Mouse (Mus musculus) midbrain, postnatal 0 days (tissue): ENCODE data around the gene Zfp30. TPM values are rescaled to one million over a fixed set of nuclear protein-coding genes. Genes with fewer than 3 reads are reported as not detected.
A peak's percentile ranks its signal among the peaks of the same experiment; 100 is the strongest.

ENCODE experiments used
- ATAC-seq: fragments of 200-750 bp; cut with Nextera tagmentation; 2 replicates; pipeline ENCODE4 v1.8.0; 2017; ENCODE audit warnings: moderate number of reproducible peaks, mild to moderate bottlenecking, moderate TSS enrichment, moderate library complexity; ENCODE audit not compliant: low FRiP score
- DNase-seq: peaks from one replicate; pipeline ENCODE4 v3.0.0-alpha.2; 2015; ENCODE audit warnings: low spot score
- H3K27ac ChIP-seq: fragments of 300-500 bp; sonication (generic); 2 replicates; pipeline ENCODE4 v1.5.1; 2014; ENCODE audit warnings: low read depth, mild to moderate bottlenecking, low read length, mixed read lengths
- H3K27me3 ChIP-seq: fragments of 300-500 bp; sonication (generic); 2 replicates; pipeline ENCODE4 v1.6.1; 2014; ENCODE audit warnings: low read length, control low read depth, mixed read lengths; ENCODE audit not compliant: insufficient read depth
- H3K36me3 ChIP-seq: fragments of 300-500 bp; sonication (generic); 2 replicates; pipeline ENCODE4 v1.6.1; 2014; ENCODE audit warnings: low read length, control low read depth, mixed read lengths; ENCODE audit not compliant: insufficient read depth
- H3K4me1 ChIP-seq: fragments of 300-500 bp; sonication (generic); 2 replicates; pipeline ENCODE4 v1.6.1; 2014; ENCODE audit warnings: mild to moderate bottlenecking, control low read depth, antibody characterized with exemption, low read length, mixed read lengths; ENCODE audit not compliant: insufficient read depth
- H3K4me2 ChIP-seq: fragments of 300-500 bp; sonication (generic); 2 replicates; pipeline ENCODE4 v1.6.1; 2014; ENCODE audit warnings: low read depth, mild to moderate bottlenecking, low read length, mixed read lengths; ENCODE audit not compliant: poor library complexity, severe bottlenecking
- H3K4me3 ChIP-seq: fragments of 300-500 bp; sonication (generic); 2 replicates; pipeline ENCODE4 v1.5.1; 2014; ENCODE audit warnings: low read depth, mild to moderate bottlenecking, low read length, moderate library complexity
- H3K9ac ChIP-seq: fragments of 300-500 bp; sonication (generic); replicated peaks from 2 replicates; pipeline ENCODE4 v1.6.1; 2014; ENCODE audit warnings: mild to moderate bottlenecking, low read length, moderate library complexity, mixed read lengths; ENCODE audit not compliant: poor library complexity, severe bottlenecking
- H3K9me3 ChIP-seq: fragments of 300-500 bp; sonication (generic); 2 replicates; pipeline ENCODE4 v1.6.1; 2016; ENCODE audit warnings: low read length, control low read depth
- CTCF ChIP-seq: IDR thresholded peaks from 2 replicates; pipeline ENCODE4 v1.5.1; 2016; ENCODE audit warnings: antibody characterized with exemption, mild to moderate bottlenecking
- WGBS: fragments of 180-500 bp; shearing (Covaris S2); extraction: QIAGEN DNeasy Blood & Tissue Kit; methylation state at CpG from one replicate; pipeline ENCODE4 v1.1.7; 2014; 5-methylcytosine and 5-hydroxymethylcytosine counted together
- polyA plus RNA-seq: library from polyadenylated mRNA; unstranded; fragments of >200 nt; fragmentation: Nextera tagmentation; extraction: Ambion mirVana; gene quantifications from 2 replicates; pipeline ENCODE4 v1.2.1, GENCODE M21; 2015
- total RNA-seq: library from RNA; depleted of rRNA; stranded (reverse); fragments of >200 nt; gene quantifications from 2 replicates; pipeline ENCODE4 v1.2.3, GENCODE M21; 2014

The Zfp30 gene
- total and polyA plus RNA-seq, 2 experiments from 2014 or later: 12.2 to 13.2 TPM

DNA sequence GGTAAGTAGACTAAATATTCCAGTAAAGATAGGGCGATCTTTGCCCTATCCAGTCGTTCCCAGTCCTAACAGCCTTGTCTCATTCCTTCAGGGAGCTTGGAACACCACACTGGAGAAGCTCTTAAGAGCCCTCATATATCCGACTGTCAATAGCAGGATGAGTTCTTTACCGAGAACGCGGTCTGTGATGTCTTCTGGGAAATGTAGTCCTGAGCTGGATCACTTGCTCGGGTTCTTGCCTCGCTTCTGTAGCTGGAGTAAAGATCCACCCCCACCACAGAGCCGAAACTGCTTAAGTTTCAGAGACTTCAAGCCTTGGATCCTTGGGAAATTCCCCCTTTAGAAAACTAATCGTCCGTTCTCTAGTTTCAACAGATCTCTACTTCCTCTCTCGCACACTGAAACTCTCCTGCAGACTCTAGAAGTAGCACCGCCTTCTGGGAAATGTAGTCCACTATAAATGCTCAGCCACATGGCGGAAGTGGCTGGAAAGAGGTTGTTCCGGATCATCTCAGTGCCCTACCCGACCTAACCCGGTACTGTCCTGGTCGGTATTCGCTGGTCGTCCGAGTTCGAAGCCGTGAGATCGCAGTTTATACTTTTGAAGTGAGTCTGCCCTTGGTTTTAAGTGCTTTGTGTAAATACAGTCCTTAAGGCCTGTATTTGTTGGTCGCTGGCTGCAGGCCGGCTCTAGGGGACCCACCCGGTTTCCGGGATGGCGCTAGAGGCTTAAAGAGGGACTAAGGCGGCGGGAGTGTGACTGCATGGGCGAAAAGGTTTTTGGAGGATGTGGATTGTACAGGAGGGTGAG is 15.5 kb upstream of the Zfp30 start, which contains the start of gene Zfp84:
Gene Zfp84, plus strand, starts transcription at position 463 of the 811 bp plus-strand sequence.
- ATAC-seq (peak; percentile 93), DNase-seq (peak; percentile 97)
- H3K27ac ChIP-seq: peak within 1 kb of the TSS; percentile 75
- H3K36me3 ChIP-seq: peaks cover 3% of the 10 kb centered on the region
- H3K4me2 ChIP-seq: peak within 1 kb of the TSS; percentile 68
- H3K4me1 ChIP-seq: peaks cover 5% of the 10 kb centered on the region
- WGBS: under 1% methylated on average over 32 of the region's 32 CpGs
- peak within 1 kb of the TSS; percentile 67 for H3K4me3 ChIP-seq
- TF ChIP-seq CTCF: no peak; the same call in 1 of the 2 replicates
- H3K9ac ChIP-seq: peak within 1 kb of the TSS; percentile 75
- H3K27me3 ChIP-seq: no peaks in the 10 kb centered on the region
- no peaks in the 10 kb centered on the region for H3K9me3 ChIP-seq

DNA sequence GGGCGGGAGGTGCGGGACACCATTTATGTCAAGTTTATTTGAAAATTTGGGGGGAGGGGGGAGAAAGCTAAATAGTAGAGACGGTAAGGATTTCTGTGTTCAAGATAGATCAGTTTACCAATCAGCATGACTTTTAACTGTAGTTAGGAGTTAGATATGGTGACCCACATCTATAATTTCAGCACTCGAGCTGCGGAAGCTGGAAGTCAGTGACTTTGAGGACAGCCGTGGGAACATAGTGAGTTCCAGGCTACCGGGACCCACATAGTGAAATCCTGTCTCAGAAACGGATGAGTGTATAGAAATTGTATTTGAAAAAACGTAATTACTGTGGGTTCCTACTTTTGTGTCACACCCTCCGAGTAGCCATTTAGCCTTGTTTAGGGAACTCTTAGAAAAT is 14.8 kb upstream of the Zfp30 start:
- no peak for ATAC-seq
- H3K27me3 ChIP-seq: no peaks in the 10 kb centered on the region
- peak overlapping the region; percentile 75 for H3K9ac ChIP-seq
- H3K36me3 ChIP-seq: peaks cover 9% of the 10 kb centered on the region
- H3K4me3 ChIP-seq: peak overlapping the region; percentile 67
- WGBS: 7% methylated on average over 10 of the region's 10 CpGs
- H3K4me2 ChIP-seq: peak overlapping the region; percentile 68
- H3K4me1 ChIP-seq: peaks cover 5% of the 10 kb centered on the region
- TF ChIP-seq CTCF: no peak
- no peaks in the 10 kb centered on the region for H3K9me3 ChIP-seq
- DNase-seq: no peak
- H3K27ac ChIP-seq: peak overlapping the region; percentile 71; the same call in 1 of the 2 replicates

DNA sequence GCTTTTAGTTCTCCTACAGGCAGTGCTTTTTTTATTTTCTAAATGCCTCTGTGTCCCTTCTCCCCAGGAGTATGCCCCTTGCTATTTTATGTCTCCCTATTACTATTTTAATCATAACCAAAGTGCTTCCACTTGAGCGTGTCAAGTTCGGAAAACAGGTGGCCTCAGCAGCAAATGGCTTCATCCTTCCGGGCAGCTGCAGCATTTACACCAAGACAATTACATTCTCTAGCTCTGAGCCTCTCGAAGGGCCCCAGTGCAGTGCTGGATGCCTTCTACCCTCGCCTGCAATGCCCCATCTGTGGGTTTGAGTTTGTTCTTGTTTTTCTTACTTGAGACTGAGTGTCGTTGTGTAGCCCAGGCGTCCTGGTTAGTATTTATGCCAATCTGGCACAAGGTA is 10.3 kb upstream of the Zfp30 start:
- 88% methylated on average over 7 of the region's 7 CpGs for WGBS
- ATAC-seq: no peak

DNA sequence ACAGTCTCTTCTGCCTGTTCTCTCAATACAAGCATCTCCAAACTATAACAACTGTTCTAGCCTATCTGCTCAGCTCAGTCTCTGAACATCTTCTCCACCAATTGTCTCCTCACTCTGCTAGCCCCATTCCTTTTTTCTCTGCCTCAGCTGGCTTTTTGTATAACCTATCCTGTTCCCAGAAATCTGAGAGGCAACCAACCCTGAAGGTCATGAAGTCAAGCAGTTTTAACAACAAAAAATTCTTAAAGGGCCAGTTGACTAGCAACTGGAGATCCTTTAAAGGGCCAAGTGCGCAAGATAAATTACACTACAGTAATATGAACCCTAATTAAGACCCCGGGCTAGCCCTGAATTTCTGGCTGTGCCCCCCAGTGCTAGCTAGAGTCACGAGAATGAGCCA is 9.4 kb upstream of the Zfp30 start:
- no peak overlapping the region for H3K4me3 ChIP-seq
- no peak overlapping the region for H3K27ac ChIP-seq
- ATAC-seq: no peak
- no peaks in the 10 kb centered on the region for H3K9me3 ChIP-seq
- 95% methylated on average over 3 of the region's 3 CpGs for WGBS
- no peak for DNase-seq
- H3K9ac ChIP-seq: no peak overlapping the region
- H3K4me1 ChIP-seq: peaks cover 2% of the 10 kb centered on the region
- no peak for TF ChIP-seq CTCF
- H3K27me3 ChIP-seq: no peaks in the 10 kb centered on the region
- H3K36me3 ChIP-seq: peaks cover 52% of the 10 kb centered on the region
- no peak overlapping the region for H3K4me2 ChIP-seq

More for the DNA sequence above, 10.3 kb upstream of the Zfp30 start:
- H3K27me3 ChIP-seq: no peaks in the 10 kb centered on the region
- H3K9me3 ChIP-seq: no peaks in the 10 kb centered on the region
- no peak for TF ChIP-seq CTCF
- DNase-seq: no peak
- H3K36me3 ChIP-seq: peaks cover 48% of the 10 kb centered on the region
- no peak overlapping the region for H3K4me3 ChIP-seq
- no peak overlapping the region for H3K9ac ChIP-seq
- H3K4me1 ChIP-seq: peaks cover 5% of the 10 kb centered on the region
- H3K27ac ChIP-seq: no peak overlapping the region
- H3K4me2 ChIP-seq: no peak overlapping the region

DNA sequence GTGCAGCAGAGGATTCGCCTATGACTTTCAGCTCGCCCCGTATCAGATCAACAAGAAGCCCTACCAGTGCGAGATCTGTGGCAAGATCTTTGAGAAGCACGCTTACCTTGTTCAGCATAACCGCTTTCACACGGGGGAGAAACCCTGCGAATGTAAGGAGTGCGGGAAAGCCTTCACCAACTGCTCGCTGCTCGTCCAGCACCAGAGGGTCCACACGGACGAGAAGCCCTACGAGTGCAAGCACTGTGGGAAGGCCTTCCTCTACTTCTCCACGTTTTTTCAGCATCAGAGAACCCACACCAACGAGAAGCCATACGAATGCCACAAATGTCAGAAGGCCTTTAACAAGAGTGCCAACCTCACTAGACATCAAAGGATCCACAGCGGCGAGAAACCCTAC is 7.2 kb upstream of the Zfp30 start:
- TF ChIP-seq CTCF: no peak
- Histone ChIP-seq H3K4me3 (no peak overlapping the region), H3K4me1 (no peaks in the 10 kb centered on the region), H3K36me3 (peaks cover 52% of the 10 kb centered on the region), H3K27me3 (no peaks in the 10 kb centered on the region), H3K27ac (no peak overlapping the region), H3K4me2 (no peak overlapping the region), H3K9ac (no peak overlapping the region), H3K9me3 (no peaks in the 10 kb centered on the region)
- ATAC-seq: no peak
- no peak for DNase-seq
- WGBS: 95% methylated on average over 19 of the region's 19 CpGs

DNA sequence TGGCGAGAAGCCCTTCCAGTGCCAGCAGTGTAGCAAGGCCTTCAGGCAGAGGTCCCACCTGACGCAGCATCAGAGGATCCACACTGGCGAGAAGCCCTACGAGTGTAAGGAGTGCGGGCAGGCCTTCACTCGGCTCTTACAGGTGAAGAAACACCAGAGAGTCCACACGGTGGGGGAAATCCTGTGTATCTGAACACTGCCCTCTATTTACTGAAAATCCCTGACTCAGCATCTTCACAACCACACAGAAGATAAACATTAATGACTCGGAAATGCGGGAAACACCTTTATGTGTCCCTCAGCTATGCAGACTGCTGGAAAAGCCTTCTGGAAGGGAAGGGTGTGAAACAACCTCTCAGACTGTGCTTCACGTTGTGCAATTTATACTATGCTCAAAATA is 6.4 kb upstream of the Zfp30 start:
- ATAC-seq: no peak

More for the DNA sequence above, 6.4 kb upstream of the Zfp30 start:
- H3K9me3 ChIP-seq: no peaks in the 10 kb centered on the region
- 97% methylated on average over 10 of the region's 10 CpGs for WGBS
- H3K36me3 ChIP-seq: peaks cover 52% of the 10 kb centered on the region
- H3K27me3 ChIP-seq: no peaks in the 10 kb centered on the region
- no peak overlapping the region for H3K27ac ChIP-seq
- no peaks in the 10 kb centered on the region for H3K4me1 ChIP-seq
- H3K9ac ChIP-seq: no peak overlapping the region
- no peak overlapping the region for H3K4me3 ChIP-seq
- TF ChIP-seq CTCF: no peak
- DNase-seq: no peak
- H3K4me2 ChIP-seq: no peak overlapping the region
